Mouse (Mus musculus): Measurements from ENCODE around the gene Lcn12.

GRCm38 (mm10) chr2:25457022-25457896, 36.5 kb downstream of the Lcn12 start:
- no peak for TF ChIP-seq CTCF (IDR thresholded peaks at IDR 0.05; ENCODE audit: low read depth)
- TF ChIP-seq EP300 (IDR thresholded peaks at IDR 0.05; ENCODE audit: low read depth), result no peak
